Mouse (Mus musculus) left cerebral cortex, postnatal 10 days (tissue): ENCODE results near the gene Mical1. TPM values are rescaled to one million over a fixed set of nuclear protein-coding genes. Genes with fewer than 3 reads are reported as not detected.

Experiments used
- DNase-seq, 2 experiments: peaks; one replicate each; pipeline ENCODE4 v3.0.0; 2021 to 2022; ENCODE audit warnings: low spot score in 2 of 2, mixed read lengths in 1 of 2; ENCODE audit errors: extremely low spot score in 1 of 2
- intact Hi-C: fragments of 180-260 bp; cut with DNase I; formaldehyde crosslinking; loops from one replicate; pipeline ENCODE4 v1.15.1; 2025
- total RNA-seq, 2 experiments: library from RNA; stranded (reverse); gene quantifications; 2 replicates each; pipeline ENCODE4 v1.2.3; 2021

The Mical1 gene
- total RNA-seq, 2 experiments from 2014 or later: 32.7 to 36.5 TPM

DNA sequence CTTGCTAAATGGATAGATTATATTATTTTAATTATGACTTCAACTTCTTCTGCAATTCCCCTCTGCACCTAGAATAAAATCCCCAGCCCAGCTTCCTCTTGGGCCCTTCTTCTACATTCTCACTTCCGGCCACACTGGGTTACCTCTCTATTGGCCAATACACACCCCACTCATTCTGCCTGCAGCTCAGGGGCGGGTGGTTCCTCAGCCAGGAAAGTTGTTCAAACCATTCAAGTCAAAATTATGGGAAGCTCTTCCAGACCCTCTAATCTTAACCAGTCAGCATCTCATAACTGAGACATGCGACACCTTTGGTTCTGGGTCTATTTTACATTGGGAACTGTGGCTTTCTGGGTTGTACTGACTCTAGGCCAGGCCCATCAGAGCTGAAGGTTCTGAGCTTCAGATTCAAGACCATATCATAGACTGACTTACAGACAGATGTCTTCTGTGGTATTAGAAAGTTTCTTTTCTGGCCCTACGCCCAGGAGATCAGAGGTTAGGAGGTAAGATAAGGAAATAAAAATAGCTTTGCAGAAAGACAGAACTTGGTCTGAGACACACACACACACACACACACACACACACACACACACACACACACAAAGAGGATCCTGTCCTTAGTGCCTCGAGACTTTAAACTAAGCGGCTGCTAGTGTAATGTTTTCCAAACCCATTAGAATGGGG is 2.2 kb upstream of the Mical1 start:
- intact Hi-C loops: no loop called here
- no peak for DNase-seq

DNA sequence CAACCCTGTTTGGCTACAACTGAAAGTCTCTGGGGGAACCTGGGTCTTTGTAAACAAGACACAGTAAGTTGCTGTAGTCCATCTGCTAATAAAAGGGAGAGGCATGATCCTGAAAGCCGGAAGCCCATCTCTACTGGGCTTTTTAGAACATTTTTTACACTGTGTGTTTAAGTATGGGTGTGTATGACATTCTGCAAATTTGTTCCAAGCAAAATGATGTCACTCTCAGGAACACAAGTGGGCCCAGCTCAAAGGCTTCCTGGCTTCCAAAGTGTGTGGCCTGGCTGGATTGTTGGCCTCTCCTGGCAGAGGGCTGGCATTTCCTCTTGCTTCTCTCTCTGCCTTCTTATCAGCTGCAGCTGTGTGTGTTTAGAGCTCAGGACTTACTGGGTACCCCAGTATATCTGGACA is 1.1 kb upstream of the Mical1 start:
- no peak for DNase-seq
- intact Hi-C loops: no loop called here

DNA sequence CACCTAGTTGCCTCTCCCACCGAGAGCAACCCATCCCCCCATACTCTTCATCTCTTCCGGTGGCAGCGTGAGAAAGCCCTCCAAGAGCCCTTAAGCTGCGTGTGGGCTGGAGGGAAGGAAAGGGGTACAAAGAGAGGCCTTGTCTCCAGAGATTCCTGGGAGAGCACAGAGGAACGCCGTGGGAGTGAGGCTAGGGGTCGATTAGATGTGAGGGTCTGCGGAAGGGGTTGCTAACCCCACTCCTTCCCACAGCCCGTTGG is 834 bp downstream of the Mical1 start:
- intact Hi-C loops: no loop called here

DNA sequence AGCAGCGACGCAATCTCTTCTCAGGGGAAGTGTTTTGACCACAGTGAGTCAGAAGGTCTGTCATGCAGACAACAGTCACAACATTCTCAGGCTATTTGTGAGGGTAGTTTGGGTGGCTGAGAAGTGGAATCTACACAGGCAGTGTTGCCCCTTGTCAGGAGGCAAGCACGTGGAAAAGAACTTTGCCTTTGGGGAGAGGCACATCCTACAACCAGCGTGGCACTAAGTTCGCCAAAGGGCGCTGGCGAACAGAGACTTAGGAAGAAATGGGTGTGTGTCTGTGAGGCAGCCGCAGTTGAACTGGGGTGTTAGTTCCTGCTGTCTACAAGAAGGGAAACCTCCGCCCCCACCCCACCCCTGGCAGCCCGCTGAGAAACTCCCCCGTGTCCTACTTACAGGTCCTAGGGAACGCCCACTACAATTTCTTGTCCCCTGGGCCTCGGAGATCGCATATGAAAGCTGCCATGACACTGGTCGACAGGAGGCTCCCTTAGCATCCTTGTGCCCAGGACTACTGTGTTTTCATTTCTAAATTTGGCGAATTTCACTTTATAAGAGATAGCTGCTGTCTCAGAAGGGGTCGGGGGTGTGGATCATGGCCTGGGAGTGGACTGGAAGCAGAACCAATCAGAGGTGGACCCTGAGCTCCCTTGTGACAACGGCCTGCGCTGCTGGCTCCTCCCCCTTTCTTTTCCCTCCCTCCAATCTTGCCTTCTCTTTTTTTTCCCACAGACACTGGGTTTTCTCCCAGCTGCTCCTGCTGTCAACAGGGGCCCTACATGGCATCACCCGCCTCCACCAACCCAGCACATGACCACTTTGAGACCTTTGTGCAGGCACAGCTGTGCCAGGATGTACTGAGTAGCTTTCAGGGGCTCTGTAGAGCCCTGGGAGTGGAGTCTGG is 1.4 kb downstream of the Mical1 start:
- peak; percentile 54 to 87 for DNase-seq
- intact Hi-C loops: no loop called here

More for the DNA sequence above, 834 bp downstream of the Mical1 start:
- DNase-seq: peak in 1 of 2 experiments; percentile 48

DNA sequence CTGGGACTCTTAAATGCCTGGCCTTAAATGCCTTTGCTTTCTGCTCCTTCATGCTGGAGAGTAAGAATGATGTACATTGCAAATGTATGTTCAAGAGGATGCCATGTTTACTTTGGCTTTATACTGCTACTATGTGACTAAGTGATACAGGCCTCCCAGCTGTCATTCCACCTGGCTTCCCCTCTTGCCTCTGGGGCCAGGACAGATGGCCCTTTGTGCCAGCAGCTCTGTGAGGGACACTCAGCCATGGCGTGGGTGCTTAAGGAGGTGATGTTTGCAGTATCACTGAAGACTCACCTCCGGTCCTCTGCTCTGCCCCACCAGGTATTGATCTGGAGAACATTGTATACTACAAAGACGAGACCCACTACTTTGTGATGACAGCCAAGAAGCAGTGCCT is 3.8 kb downstream of the Mical1 start:
- intact Hi-C loops: no loop called here

DNA sequence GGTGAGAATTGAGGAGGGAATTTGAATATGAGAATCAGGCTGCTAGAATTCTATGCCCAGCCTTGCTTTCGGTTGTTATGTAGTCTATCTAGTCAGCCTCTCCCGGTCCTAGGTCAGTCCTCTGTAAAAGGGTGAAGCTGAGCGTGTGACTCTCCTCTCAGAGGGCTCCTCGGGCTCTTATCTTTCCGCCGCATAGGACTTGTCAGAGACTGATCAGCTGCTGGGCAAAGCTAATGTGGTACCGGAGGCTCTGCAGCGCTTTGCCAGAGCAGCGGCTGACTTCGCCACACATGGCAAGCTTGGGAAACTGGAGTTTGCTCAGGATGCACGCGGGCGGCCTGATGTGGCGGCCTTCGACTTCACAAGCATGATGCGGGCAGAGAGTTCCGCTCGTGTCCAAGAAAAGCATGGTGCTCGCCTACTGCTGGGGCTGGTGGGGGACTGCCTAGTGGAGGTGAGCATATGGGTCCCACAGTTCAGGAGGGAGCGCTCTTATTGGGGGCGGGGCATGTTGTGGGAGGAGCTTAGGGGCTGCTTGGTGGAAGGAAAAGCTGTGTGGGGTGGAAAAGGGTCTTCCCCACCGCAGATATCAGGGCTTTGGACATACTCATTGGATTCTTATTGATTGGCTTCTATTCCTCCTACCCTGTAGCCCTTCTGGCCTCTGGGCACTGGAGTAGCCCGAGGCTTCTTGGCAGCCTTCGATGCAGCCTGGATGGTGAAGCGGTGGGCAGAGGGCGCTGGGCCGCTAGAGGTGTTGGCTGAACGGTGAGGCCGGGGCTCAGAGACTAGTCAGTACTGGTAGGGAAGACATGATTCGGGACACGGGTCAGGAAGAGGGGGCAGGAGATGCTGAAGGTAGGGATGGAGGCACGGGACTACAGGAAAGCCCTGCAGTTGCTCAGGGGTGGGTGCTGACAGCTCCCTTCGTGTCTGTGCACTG is 5.1 kb downstream of the Mical1 start:
- DNase-seq: no peak
- intact Hi-C loops: no loop called here

More for the DNA sequence above, 3.8 kb downstream of the Mical1 start:
- no peak for DNase-seq

DNA sequence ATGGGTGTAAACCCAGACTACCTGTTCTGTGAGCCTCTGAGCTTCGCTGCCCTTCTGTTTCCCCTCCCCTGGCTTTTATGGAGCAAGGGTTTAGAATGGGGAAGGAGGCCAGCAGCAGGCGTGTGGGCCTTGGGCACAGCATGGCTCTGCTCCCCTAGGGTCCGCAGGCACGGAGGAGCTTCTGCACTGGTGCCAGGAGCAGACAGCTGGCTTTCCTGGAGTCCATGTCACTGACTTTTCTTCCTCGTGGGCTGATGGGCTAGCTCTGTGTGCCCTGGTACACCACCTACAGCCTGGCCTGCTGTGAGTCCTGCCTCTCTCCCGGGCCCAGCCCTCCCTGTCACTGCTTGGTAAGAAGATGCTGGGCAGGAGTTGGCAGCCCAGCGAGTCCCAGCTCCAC is 6.3 kb downstream of the Mical1 start:
- intact Hi-C loops: no loop called here
- DNase-seq: no peak

DNA sequence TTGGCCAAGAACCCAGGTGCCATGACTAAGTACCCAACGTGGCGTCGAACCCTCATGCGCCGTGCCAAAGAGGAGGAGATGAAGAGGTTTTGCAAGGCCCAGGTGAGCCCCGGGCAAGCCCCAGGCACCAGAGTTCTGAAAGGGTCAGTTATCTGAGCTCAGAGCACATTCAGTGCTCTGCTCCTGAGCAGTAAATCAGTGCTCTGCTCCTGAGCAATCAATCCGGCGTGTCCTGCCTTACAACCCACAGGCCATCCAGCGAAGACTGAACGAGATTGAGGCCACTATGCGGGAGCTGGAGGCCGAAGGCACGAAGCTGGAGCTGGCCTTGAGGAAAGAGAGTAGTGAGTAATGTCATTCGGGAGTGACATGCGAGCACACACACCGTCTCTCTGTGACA is 9.7 kb downstream of the Mical1 start:
- no peak for DNase-seq
- intact Hi-C loops: no loop called here

DNA sequence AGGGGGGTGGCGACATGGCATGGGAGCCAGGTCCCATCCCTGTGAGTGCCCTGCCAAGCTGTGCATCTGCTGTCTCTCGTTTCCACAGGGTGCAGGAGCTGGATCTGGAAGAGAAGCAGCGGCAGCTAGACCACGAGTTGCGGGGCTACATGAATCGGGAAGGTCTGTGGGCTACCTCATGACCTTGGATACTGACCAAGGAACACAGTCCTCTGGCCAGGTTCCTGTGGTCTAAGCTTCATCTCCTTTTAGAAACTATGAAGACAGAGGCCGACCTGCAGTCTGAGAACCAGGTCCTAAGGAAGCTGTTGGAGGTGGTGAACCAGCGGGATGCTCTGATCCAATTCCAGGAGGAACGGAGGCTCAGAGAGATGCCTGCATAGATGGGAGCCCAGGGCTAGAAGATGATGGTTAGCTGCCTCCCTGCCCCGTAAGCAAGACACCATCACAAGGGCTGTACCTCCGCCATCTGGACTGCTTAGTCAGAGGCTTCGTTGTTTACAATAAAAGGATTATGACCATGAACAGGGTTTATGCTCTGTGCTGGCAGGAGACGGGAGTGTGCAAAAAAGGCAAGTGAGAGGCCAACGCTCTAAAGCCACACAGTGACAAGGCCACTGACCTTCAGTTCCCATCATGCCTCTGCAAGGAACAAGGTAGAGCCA is 10.5 kb downstream of the Mical1 start:
- intact Hi-C loops: no loop called here
- no peak for DNase-seq

DNA sequence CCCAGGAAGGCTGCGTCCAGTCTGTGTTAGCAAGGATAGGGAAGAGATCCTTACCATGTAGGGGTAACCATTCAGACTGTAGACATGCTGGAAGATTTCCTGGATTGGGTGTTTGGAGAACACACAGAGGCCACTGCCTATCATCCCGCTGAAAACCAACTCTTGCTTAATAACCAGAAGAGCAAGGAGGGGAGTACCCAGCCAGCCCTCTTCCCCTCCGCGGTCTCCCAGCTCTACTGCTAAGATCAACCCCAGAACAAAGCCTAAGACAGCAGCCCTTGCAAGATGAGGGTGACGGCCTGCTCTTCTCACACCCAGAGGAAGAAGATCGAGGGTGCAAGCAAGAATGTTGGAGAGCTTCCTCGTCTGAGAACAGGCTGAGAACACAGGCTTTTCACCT is 12.8 kb downstream of the Mical1 start:
- intact Hi-C loops: no loop called here
- no peak for DNase-seq

DNA sequence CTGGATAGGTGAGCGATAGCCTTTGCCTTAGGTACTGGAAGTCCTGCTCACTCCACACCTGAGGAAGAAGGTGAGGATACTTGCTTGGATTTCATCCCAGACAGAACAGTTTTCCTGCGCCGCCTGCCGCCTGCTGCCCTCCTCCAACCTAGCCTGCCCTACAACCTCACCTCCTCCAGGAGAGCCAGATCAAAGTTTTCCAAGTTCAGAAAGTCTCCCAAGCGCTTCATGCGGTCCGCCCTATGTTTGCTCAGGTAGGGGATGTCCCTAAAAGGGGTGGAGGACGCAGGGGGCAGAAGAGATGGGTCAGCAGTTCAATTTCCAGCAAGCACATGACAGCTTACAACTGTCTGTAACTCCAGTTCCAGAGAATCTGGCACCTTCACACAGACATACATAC is 13.2 kb downstream of the Mical1 start:
- DNase-seq: no peak
- intact Hi-C loops: no loop called here

DNA sequence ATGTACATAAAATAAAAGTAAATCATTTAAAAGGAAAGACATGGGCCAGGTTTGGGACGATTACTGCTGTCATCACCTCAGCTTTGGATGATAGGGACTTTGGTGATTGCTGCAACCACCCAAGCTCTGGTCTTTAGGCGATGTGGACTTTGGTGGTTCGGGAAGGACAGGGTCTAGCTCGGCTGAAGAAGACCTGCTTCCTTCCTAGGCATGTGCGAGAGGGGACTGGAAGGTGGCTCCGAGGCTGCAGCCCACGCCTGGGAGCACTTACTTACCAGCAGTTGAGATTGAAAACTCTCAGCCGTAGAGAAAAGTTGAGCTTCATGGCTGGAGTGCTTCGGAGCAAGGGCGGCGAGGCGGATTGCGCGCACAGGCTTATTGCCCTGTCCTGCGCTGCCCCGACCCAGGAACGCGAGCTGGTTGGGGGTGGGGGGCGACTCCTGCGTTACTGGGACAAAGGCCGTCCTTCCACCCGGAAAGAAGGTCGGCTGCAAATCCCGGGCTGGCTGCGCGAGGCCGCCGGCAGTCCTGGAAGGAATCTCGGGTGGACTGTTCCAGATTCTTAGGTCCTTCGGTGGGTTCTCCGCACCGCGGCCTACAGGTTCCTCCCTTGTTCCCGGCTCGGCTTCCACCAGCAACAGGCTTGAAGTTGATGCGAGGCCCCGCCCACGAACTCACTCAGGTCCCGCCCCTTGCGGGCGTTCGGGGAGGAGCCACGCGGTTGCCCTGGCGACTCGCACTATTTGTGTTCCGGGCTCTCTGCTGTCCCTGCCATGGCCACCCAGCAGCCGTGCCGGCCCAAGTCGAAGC is 13.8 kb downstream of the Mical1 start, which contains the start of the genes Smpd2 and Ppil6:
Gene Smpd2, minus strand, starts transcription at position 662 of the 810 bp plus-strand sequence.
Gene Ppil6, plus strand, starts transcription at position 732 of the 810 bp plus-strand sequence.
- intact Hi-C loops: no loop called here
- DNase-seq: peak; percentile 91 to 95

DNA sequence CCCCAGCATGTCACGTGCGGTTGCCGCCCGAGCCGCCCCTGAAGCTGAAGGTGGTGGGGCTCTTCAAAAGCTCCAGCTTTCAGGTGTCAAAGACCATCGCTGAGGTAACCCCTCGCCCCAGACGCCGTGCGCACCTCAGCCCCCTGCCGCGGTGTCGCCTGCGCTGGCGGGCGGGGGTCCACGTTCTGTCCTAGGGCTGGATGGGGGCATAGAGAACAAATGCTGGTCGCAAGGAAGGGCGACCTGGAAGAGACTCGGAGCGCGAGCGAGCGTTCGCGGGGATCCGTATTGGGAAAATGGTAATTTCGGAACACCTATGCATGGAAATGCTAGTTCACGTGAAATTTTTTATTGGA is 14.4 kb downstream of the Mical1 start:
- intact Hi-C loops: no loop called here
- DNase-seq: no peak

DNA sequence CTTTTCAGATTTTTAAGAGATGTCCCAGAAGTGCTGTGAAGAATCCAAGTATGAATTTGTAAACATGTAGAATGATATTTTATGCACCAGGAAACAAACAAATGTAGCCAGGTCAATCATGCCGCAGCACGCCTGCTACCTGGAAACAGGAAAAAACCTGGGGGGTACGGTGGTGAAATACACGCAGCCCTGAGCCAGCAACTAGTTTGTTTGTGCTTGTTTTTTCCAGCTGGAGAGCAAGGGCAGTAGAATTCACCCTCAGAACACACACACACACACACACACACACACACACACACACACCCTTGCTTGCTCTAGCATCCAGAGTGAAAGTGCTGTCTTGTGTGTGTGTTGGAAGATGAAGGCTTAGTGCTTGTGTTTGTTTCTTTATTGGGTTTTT is 15.0 kb downstream of the Mical1 start:
- no peak for DNase-seq
- intact Hi-C loops: no loop called here

DNA sequence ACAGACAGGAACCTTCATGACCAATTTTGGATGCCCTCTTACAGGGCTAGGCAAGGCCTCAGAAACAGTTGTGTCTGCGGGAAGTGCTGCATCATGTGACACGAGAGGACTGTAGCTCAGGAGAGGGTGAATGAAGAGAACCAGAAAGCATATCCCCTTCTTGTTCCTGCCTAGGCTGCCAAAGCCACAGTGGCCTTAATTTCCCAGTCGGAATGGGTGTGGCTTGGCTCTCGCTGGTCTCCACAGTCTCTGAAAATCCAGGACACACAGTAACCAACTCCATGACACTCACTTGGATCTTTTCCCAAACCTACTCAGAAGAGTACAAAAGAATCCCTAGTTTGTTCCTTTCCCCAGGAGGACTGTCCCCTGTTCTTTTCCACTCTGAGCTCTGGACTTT is 24.8 kb downstream of the Mical1 start:
- peak; percentile 40 to 61 for DNase-seq
- intact Hi-C loops: loop anchor here (10.0 kb wide), 3 partner anchors 46 to 496 kb away; partner anchors contain the start of genes Ak9, Fig4 and Zbtb24

DNA sequence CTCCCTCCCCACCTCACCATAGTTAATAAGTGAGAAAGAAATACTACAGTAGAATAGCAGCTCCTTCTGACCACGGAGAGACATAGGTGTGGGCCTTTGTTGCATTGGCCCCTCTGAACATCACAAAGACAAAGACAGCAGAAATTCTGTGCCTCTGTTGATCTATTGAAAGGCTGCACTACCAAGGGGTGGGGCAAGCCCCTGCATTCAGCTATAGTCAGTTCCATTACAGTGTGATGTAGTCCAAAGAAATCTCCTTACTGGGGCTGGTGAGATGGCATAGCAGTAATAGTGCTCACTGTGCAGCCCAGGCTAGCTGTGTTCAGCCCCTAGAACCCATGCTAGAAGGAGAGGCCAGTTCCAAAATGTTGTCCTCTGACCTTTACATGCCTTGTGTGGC is 28.9 kb downstream of the Mical1 start:
- DNase-seq: no peak
- intact Hi-C loops: loop anchor here (10.0 kb wide), 3 partner anchors 50 to 500 kb away; partner anchors contain the start of genes Ak9, Fig4 and Zbtb24

DNA sequence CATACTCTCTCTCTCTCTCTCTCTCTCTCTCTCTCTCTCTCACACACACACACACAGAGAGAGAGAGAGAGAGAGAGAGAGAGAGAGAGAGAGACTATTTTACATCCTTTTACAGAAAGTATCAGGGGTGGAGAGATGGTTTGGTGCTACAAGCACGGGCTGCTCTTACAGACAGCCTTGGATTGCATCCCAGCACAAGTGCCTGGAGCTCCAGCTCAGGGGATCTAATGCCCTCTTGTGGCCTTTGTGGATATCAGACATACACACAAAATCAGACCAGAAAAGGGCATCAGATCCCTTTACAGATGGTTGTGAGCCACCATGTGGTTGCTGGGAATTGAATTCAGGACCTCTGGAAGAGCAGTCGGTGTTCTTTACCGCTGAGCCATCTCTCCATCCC is 29.3 kb downstream of the Mical1 start:
- peak; percentile 76 to 79 for DNase-seq
- intact Hi-C loops: loop anchor here (10.0 kb wide), 3 partner anchors 51 to 501 kb away; partner anchors contain the start of genes Ak9, Fig4 and Zbtb24

DNA sequence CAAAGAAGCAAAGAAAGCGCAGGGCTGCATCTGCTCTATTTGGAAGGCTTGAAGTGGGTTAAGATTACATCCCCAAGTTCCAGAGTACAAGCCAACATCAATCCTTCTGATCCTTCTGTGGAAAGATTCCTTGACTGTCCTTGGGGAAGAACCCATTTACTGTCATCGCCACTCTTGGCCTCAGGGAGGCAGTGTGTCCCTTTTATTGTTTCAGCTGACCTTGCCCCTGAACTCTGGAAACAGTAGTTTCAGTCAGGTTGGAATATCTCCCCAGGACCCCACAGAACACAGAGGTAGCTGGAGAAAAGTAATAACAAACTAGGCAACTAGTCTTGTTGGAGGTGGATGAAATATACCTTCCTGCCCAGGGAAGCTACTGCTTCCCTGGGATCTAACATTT is 33.0 kb downstream of the Mical1 start:
- DNase-seq: no peak
- intact Hi-C loops: loop anchor here (10.0 kb wide), 3 partner anchors 54 to 504 kb away; partner anchors contain the start of genes Ak9, Fig4 and Zbtb24
